Mouse (Mus musculus) limb, embryonic 13.5 days (tissue): ENCODE measurements around the gene 1110008L16Rik. TPM values are rescaled to one million over a fixed set of nuclear protein-coding genes. Genes with fewer than 3 reads are reported as not detected.

Experiments
- polyA plus RNA-seq: library from polyadenylated mRNA; unstranded; fragments of >200 nt; fragmentation: Nextera tagmentation; extraction: Ambion mirVana; gene quantifications from 2 replicates; pipeline ENCODE4 v1.2.1, GENCODE M21; 2015

1110008L16Rik gene
- polyA plus RNA-seq, 1 experiment from 2014 or later, result 14.9 TPM

Other genes starting within 250 kb of the 1110008L16Rik start
- 43.9 and 45.5 TPM in 2 replicates for gene 2700097O09Rik, start 219.5 kb upstream of the 1110008L16Rik start, polyA plus RNA-seq
- gene Srp54a, start 219.3 kb upstream of the 1110008L16Rik start, polyA plus RNA-seq, result 180 and 207 TPM in 2 replicates
- 21.5 and 25.8 TPM in 2 replicates for gene Fam177a, start 175.1 kb upstream of the 1110008L16Rik start, polyA plus RNA-seq
- 63.5 and 69.6 TPM in 2 replicates for gene Srp54b, start 144.5 kb upstream of the 1110008L16Rik start, polyA plus RNA-seq
- 0.15 and 3.2 TPM in 2 replicates for gene 1700047I17Rik2, start 100.0 kb upstream of the 1110008L16Rik start, polyA plus RNA-seq
- gene Srp54c, start 69.4 kb upstream of the 1110008L16Rik start, polyA plus RNA-seq, result 80.3 and 85.2 TPM in 2 replicates
- 16.7 and 17.5 TPM in 2 replicates for gene Ppp2r3c, start 3.4 kb downstream of the 1110008L16Rik start, polyA plus RNA-seq
- 461 and 482 TPM in 2 replicates for gene Psma6, start 84.6 kb downstream of the 1110008L16Rik start, polyA plus RNA-seq
- 131 and 136 TPM in 2 replicates for gene Nfkbia, start 193.1 kb downstream of the 1110008L16Rik start, polyA plus RNA-seq